Mouse (Mus musculus): ENCODE measurements around the gene Taf6l.

DNA sequence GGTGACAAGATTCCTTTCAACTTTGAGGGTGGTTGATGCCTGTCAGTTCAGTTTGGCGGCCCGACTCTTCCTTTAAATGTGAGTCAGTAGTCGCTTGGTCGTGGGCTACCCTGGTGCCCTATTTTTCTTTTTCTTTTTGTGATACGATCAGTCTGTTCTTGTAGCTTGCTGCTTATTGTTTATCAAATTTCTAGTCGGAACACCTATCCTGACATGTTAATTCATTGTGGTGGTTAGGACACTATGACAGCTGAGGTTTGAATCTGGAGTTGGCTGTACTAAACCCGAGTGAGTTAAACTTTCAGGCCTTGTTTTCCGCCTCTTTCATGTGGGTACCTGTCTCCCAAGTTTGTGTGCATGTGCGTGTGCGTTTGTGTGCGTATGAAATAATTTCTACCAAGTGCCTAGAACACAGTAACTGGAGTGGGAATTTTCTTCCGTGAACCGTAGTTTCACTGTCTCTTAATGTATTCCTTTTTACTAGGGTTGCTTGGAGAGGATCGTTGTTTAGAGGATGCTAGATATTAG lies 28.7 kb downstream of the Taf6l start:
- TF ChIP-seq POLR2A (IDR thresholded peaks at IDR 0.05; ENCODE audit: insufficient read depth, low read length) (no peak), EP300 (IDR thresholded peaks at IDR 0.05; ENCODE audit: insufficient read depth, low read depth, low read length) (no peak)

Measured in ES-Bruce4 (cell line).